In the genomic region with DNA sequence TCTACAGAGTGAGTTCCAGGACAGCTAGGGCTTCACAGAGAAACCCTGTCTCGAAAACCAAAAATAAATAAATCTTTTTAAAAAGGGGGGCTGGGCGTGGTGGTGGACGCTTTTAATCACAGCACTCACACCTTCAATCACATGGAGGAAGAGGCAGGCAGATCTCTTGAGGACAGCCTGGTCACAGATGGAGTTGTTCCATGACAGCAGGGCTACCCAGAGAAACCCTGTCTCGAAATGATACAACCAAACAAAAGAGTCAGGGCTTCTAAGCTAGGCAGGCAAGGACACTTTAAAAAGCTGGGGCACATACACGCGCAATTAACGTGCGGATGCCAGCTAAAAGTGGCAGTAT, we compare ENCODE assay signal across 8 mouse cellular contexts. TPM values are rescaled to one million over a fixed set of nuclear protein-coding genes. Genes with fewer than 3 reads are reported as not detected.
A peak's percentile ranks its signal among the peaks of the same experiment; 100 is the strongest.
DNase-seq lines count a peak whose midpoint lies in the region; ATAC-seq and TF ChIP-seq lines count a peak whose summit lies in the region.

No protein-coding gene starts in this region.

- peaks cover 8% of the 10 kb centered on the region for H3K36me3 ChIP-seq in heart, embryonic 13.5 days
- H3K36me3 ChIP-seq in G1E (replicated peaks), result peaks cover 26% of the 10 kb centered on the region
- H3K36me3 ChIP-seq in hindbrain, embryonic 10.5 days, result peaks cover 8% of the 10 kb centered on the region
- H3K36me3 ChIP-seq in midbrain, embryonic 10.5 days, result peaks cover 8% of the 10 kb centered on the region

- TF ChIP-seq CTCF in G1E (IDR thresholded peaks at IDR 0.05; ENCODE audit: low read depth, low read length), result no peak

- 19% methylated on average over 8 of the region's 8 CpGs for WGBS in heart, embryonic 13.5 days
- 18% methylated on average over 8 of the region's 8 CpGs for WGBS in hindbrain, embryonic 10.5 days
- 17% methylated on average over 8 of the region's 8 CpGs for WGBS in midbrain, embryonic 10.5 days

- no peak for ATAC-seq in heart, embryonic 13.5 days (ENCODE audit: extremely low read depth, insufficient number of reproducible peaks, low FRiP score, low TSS enrichment)
- ATAC-seq in G1E (ENCODE audit: extremely low read depth, insufficient number of reproducible peaks, low FRiP score, poor library complexity, severe bottlenecking), result no peak

- H3K27ac ChIP-seq in heart, embryonic 13.5 days (replicated peaks), result peak overlapping the region; percentile 86
- H3K27ac ChIP-seq in hindbrain, embryonic 10.5 days, result peak overlapping the region; percentile 99
- peak overlapping the region; percentile 96 for H3K27ac ChIP-seq in midbrain, embryonic 10.5 days (replicated peaks)

- DNase-seq in heart, adult 8-10 months (ENCODE audit: low spot score), result no peak
- no peak for DNase-seq in G1E (ENCODE audit: low spot score)
- no peak for DNase-seq in hindbrain, embryonic 10.5 days (ENCODE audit: low spot score)
- no peak for DNase-seq in midbrain, embryonic 10.5 days (ENCODE audit: low spot score)
- DNase-seq in urinary bladder, postnatal 36 days (ENCODE audit: low spot score in 2 of 2), result no peak
- no peak for DNase-seq in cerebellum, postnatal 36 days
- DNase-seq in thymus, postnatal 4 days, result no peak

- H3K4me1 ChIP-seq in heart, embryonic 13.5 days, result peaks cover 23% of the 10 kb centered on the region
- H3K4me1 ChIP-seq in G1E (ENCODE audit: insufficient read depth, low read depth, low read length), result peaks cover 37% of the 10 kb centered on the region
- peaks cover 17% of the 10 kb centered on the region for H3K4me1 ChIP-seq in hindbrain, embryonic 10.5 days (replicated peaks)
- H3K4me1 ChIP-seq in midbrain, embryonic 10.5 days, result peaks cover 17% of the 10 kb centered on the region

- peak overlapping the region; percentile 88 for H3K4me2 ChIP-seq in heart, embryonic 13.5 days

- no peaks in the 10 kb centered on the region for H3K27me3 ChIP-seq in heart, embryonic 13.5 days (replicated peaks)
- H3K27me3 ChIP-seq in G1E (ENCODE audit: insufficient read depth, low read length), result no peaks in the 10 kb centered on the region
- H3K27me3 ChIP-seq in hindbrain, embryonic 10.5 days (ENCODE audit: insufficient read depth, poor library complexity, severe bottlenecking), result no peaks in the 10 kb centered on the region
- H3K27me3 ChIP-seq in midbrain, embryonic 10.5 days (ENCODE audit: low read depth, poor library complexity, severe bottlenecking), result no peaks in the 10 kb centered on the region

- peak overlapping the region; percentile 58; the same call in 1 of the 2 replicates for H3K9ac ChIP-seq in heart, embryonic 13.5 days

- peak overlapping the region; percentile 73 for H3K4me3 ChIP-seq in heart, embryonic 13.5 days
- H3K4me3 ChIP-seq in G1E (ENCODE audit: low read depth, low read length), result peak overlapping the region; percentile 92
- peak overlapping the region; percentile 81 for H3K4me3 ChIP-seq in hindbrain, embryonic 10.5 days
- peak overlapping the region; percentile 78 for H3K4me3 ChIP-seq in midbrain, embryonic 10.5 days

- H3K9me3 ChIP-seq in heart, embryonic 13.5 days, result no peaks in the 10 kb centered on the region
- no peaks in the 10 kb centered on the region for H3K9me3 ChIP-seq in G1E (replicated peaks)
- H3K9me3 ChIP-seq in hindbrain, embryonic 10.5 days, result no peaks in the 10 kb centered on the region
- no peaks in the 10 kb centered on the region for H3K9me3 ChIP-seq in midbrain, embryonic 10.5 days (replicated peaks)

RNA-seq across cellular contexts. Expression of gene Ddx39, which starts 0.3 kb away (rescaled TPM):
- 133 and 152 TPM in 2 replicates for polyA plus RNA-seq in heart, embryonic 13.5 days (2015; fragmentation: Nextera tagmentation; extraction: Ambion mirVana)
- 10 to 100 TPM; 14.2 to 17.0 (median 15.4) TPM for total RNA-seq in heart, adult 8-10 months (2022)
- total RNA-seq in G1E (2014; fragmentation: Nextera tagmentation), result 101 and 141 TPM in 2 replicates
- total RNA-seq in G1E (2017), result 226 and 266 TPM in 2 replicates
- 58.0 and 77.5 TPM in 2 replicates for polyA plus RNA-seq in G1E (2012)
- 253 and 322 TPM in 2 replicates for polyA plus RNA-seq in hindbrain, embryonic 10.5 days (2016; fragmentation: Nextera tagmentation; extraction: Ambion mirVana)
- polyA plus RNA-seq in midbrain, embryonic 10.5 days (2016; fragmentation: Nextera tagmentation; extraction: Ambion mirVana), result 314 and 357 TPM in 2 replicates

RNA-seq across cellular contexts. Expression of gene Pkn1, which starts 15.7 kb away (rescaled TPM):
- 19.5 and 20.0 TPM in 2 replicates for polyA plus RNA-seq in heart, embryonic 13.5 days (2015; fragmentation: Nextera tagmentation; extraction: Ambion mirVana)
- total RNA-seq in heart, adult 8-10 months (2022), result 10 to 100 TPM; 44.0 to 47.6 (median 46.6) TPM
- total RNA-seq in G1E (2014; fragmentation: Nextera tagmentation) (104 and 109 TPM in 2 replicates), G1E (2017) (89.4 and 116 TPM in 2 replicates)
- 150 and 153 TPM in 2 replicates for polyA plus RNA-seq in G1E (2012)
- polyA plus RNA-seq in hindbrain, embryonic 10.5 days (2016; fragmentation: Nextera tagmentation; extraction: Ambion mirVana), result 28.2 and 29.9 TPM in 2 replicates
- 22.8 and 27.0 TPM in 2 replicates for polyA plus RNA-seq in midbrain, embryonic 10.5 days (2016; fragmentation: Nextera tagmentation; extraction: Ambion mirVana)

RNA-seq across cellular contexts. Expression of gene Adgre5, which starts 26.5 kb away (rescaled TPM):
- polyA plus RNA-seq in heart, embryonic 13.5 days (2015; fragmentation: Nextera tagmentation; extraction: Ambion mirVana), result 25.0 and 28.4 TPM in 2 replicates
- 10 to 100 TPM; 42.4 to 50.4 (median 43.5) TPM for total RNA-seq in heart, adult 8-10 months (2022)
- 223 and 228 TPM in 2 replicates for total RNA-seq in G1E (2014; fragmentation: Nextera tagmentation)
- total RNA-seq in G1E (2017), result 405 and 468 TPM in 2 replicates
- 69.3 and 92.9 TPM in 2 replicates for polyA plus RNA-seq in G1E (2012)
- polyA plus RNA-seq in hindbrain, embryonic 10.5 days (2016; fragmentation: Nextera tagmentation; extraction: Ambion mirVana), result 6.9 and 9.3 TPM in 2 replicates
- polyA plus RNA-seq in midbrain, embryonic 10.5 days (2016; fragmentation: Nextera tagmentation; extraction: Ambion mirVana), result 8.0 and 13.4 TPM in 2 replicates

RNA-seq across cellular contexts. Expression of gene Ptger1, which starts 48.2 kb away (rescaled TPM):
- polyA plus RNA-seq in heart, embryonic 13.5 days (2015; fragmentation: Nextera tagmentation; extraction: Ambion mirVana), result 0.35 and 0.41 TPM in 2 replicates
- under 1 TPM; 0.17 to 0.57 (median 0.26) TPM for total RNA-seq in heart, adult 8-10 months (2022)
- 1.1 TPM in 1 of 2 replicates, not detected in the other for total RNA-seq in G1E (2014; fragmentation: Nextera tagmentation)
- 1.6 and 1.8 TPM in 2 replicates for total RNA-seq in G1E (2017)
- polyA plus RNA-seq in G1E (2012), result 0.23 and 0.38 TPM in 2 replicates
- 0.58 and 0.62 TPM in 2 replicates for polyA plus RNA-seq in hindbrain, embryonic 10.5 days (2016; fragmentation: Nextera tagmentation; extraction: Ambion mirVana)
- 0.29 and 0.38 TPM in 2 replicates for polyA plus RNA-seq in midbrain, embryonic 10.5 days (2016; fragmentation: Nextera tagmentation; extraction: Ambion mirVana)
